Mouse (Mus musculus): ENCODE measurements around the gene Rdh1. TPM values are rescaled to one million over a fixed set of nuclear protein-coding genes. Genes with fewer than 3 reads are reported as not detected.
"Not testable (repeated sequence)": the region's sequence is repeated elsewhere in the genome, so short reads cannot be mapped to it uniquely, and the experiment has no call there.

Rdh1 gene
- polyA plus RNA-seq, 1 experiment from 2014 or later = not detected

DNA sequence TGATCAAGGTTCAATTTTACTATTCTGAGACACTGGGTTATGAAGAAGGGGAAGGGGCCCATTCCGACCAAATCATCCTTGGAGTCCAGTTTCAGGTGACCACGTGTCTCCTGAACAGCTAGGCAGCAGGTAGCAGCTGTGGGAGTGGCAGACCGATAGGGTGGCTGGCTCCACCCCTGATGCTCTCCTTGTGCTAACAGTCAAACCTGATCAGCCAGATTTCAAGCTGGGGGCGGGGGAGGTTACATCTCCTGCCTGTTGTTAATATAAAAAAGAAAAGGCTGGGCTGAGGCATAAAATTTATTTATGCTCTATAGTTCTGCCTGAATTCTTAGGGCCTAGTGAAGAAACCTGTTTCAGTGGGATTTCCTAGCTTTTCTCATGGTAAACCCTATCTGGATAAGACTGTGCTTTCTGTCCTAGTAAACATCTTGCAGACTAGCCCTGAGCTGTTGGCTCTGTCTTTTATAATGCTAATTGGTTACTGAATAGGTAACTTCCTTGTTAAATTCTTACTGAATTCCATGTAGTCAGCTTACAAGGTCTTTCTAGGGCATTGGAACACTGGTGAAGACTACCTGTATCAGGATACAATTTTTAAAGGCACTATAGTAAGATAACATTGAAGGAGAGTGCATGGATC lies 57.9 kb downstream of the Rdh1 start:
- not testable (repeated sequence) for H3K9me3 ChIP-seq (replicated peaks; ENCODE audit: control insufficient read depth, low read length); H3K27ac ChIP-seq (replicated peaks; ENCODE audit: low read depth, low read length); H3K4me2 ChIP-seq (ENCODE audit: low read depth, low read length); H3K9ac ChIP-seq (replicated peaks; ENCODE audit: low read length); DNase-seq (ENCODE audit: low spot score); H3K4me1 ChIP-seq (ENCODE audit: control insufficient read depth, insufficient read depth, low read length); H3K4me3 ChIP-seq (ENCODE audit: low read depth, low read length); ATAC-seq (replicated peaks; ENCODE audit: insufficient number of reproducible peaks, low FRiP score, low TSS enrichment, low read depth); H3K27me3 ChIP-seq (ENCODE audit: control insufficient read depth, insufficient read depth, low read length); H3K36me3 ChIP-seq (replicated peaks; ENCODE audit: control insufficient read depth, insufficient read depth, low read depth, low read length)
- WGBS = 67% methylated on average over 4 of the region's 4 CpGs

Other genes with a start within 250 kb of the Rdh1 start
- 2.1 and 2.8 TPM in 2 replicates for gene Ndufa4l2, start 244.8 kb upstream of the Rdh1 start, polyA plus RNA-seq (2014; fragmentation: Nextera tagmentation; extraction: Ambion mirVana)
- 68.7 and 73.5 TPM in 2 replicates for gene Shmt2, start 237.3 kb upstream of the Rdh1 start, polyA plus RNA-seq (2014; fragmentation: Nextera tagmentation; extraction: Ambion mirVana)
- gene Nxph4, start 225.2 kb upstream of the Rdh1 start, polyA plus RNA-seq (2014; fragmentation: Nextera tagmentation; extraction: Ambion mirVana) = 4.4 and 6.9 TPM in 2 replicates
- 55.5 and 59.0 TPM in 2 replicates for gene Lrp1, start 138.6 kb upstream of the Rdh1 start, polyA plus RNA-seq (2014; fragmentation: Nextera tagmentation; extraction: Ambion mirVana)
- 8.1 and 8.2 TPM in 2 replicates for gene Stat6, start 116.7 kb upstream of the Rdh1 start, polyA plus RNA-seq (2014; fragmentation: Nextera tagmentation; extraction: Ambion mirVana)
- gene Nemp1, start 92.8 kb upstream of the Rdh1 start, polyA plus RNA-seq (2014; fragmentation: Nextera tagmentation; extraction: Ambion mirVana) = 11.2 and 11.7 TPM in 2 replicates
- 8.0 and 9.3 TPM in 2 replicates for gene Nab2, start 91.2 kb upstream of the Rdh1 start, polyA plus RNA-seq (2014; fragmentation: Nextera tagmentation; extraction: Ambion mirVana)
- 0.40 and 0.55 TPM in 2 replicates for gene Myo1a, start 54.6 kb upstream of the Rdh1 start, polyA plus RNA-seq (2014; fragmentation: Nextera tagmentation; extraction: Ambion mirVana)
- 1.9 and 2.9 TPM in 2 replicates for gene Tac2, start 35.2 kb upstream of the Rdh1 start, polyA plus RNA-seq (2014; fragmentation: Nextera tagmentation; extraction: Ambion mirVana)
- gene Zbtb39, start 20.2 kb upstream of the Rdh1 start, polyA plus RNA-seq (2014; fragmentation: Nextera tagmentation; extraction: Ambion mirVana) = 6.5 and 7.4 TPM in 2 replicates
- 0.28 and 0.45 TPM in 2 replicates for gene Gpr182, start 8.0 kb upstream of the Rdh1 start, polyA plus RNA-seq (2014; fragmentation: Nextera tagmentation; extraction: Ambion mirVana)
- gene Rdh16f1, start 66 bp downstream of the Rdh1 start, polyA plus RNA-seq (2014; fragmentation: Nextera tagmentation; extraction: Ambion mirVana) = not detected in 2 replicates
- not detected in 2 replicates for gene Rdh9, start 16.7 kb downstream of the Rdh1 start, polyA plus RNA-seq (2014; fragmentation: Nextera tagmentation; extraction: Ambion mirVana)
- gene Rdh16, start 41.4 kb downstream of the Rdh1 start, polyA plus RNA-seq (2014; fragmentation: Nextera tagmentation; extraction: Ambion mirVana) = not detected in 2 replicates
- not detected in 2 replicates for gene Rdh19, start 90.2 kb downstream of the Rdh1 start, polyA plus RNA-seq (2014; fragmentation: Nextera tagmentation; extraction: Ambion mirVana)
- gene Rdh16f2, start 106.8 kb downstream of the Rdh1 start, polyA plus RNA-seq (2014; fragmentation: Nextera tagmentation; extraction: Ambion mirVana) = not detected in 2 replicates
- gene Rdh7, start 129.1 kb downstream of the Rdh1 start, polyA plus RNA-seq (2014; fragmentation: Nextera tagmentation; extraction: Ambion mirVana) = not detected in 2 replicates
- gene Sdr9c7, start 138.8 kb downstream of the Rdh1 start, polyA plus RNA-seq (2014; fragmentation: Nextera tagmentation; extraction: Ambion mirVana) = not detected in 2 replicates
- gene Hsd17b6, start 247.9 kb downstream of the Rdh1 start, polyA plus RNA-seq (2014; fragmentation: Nextera tagmentation; extraction: Ambion mirVana) = not detected in 2 replicates

Measured in embryonic facial prominence, embryonic 11.5 days (tissue).